Mouse (Mus musculus): ENCODE data around the gene Lgr6.

DNA sequence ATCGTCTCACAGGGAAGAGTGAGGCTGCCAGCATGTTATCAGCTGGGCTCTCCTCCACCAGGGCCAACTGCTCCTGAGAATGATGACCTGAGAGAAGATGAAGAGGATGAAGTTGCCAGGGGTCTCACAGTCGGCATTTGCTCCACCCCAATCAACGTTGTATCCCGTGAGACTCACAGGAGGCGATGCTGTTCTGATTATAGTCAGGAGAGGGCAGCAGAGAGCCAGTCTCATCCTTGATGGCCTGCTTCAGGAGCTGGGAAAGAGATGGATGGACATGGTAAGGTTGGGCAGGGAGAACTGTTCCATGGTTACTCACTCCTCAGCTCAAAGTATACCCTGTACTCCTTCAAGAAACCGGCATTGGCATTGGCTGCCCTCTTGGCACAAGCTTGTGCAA, 5.0 kb upstream of the Lgr6 start:
- TF ChIP-seq POLR2A (IDR thresholded peaks at IDR 0.05; ENCODE audit: insufficient read depth, low read depth, low read length) (no peak), CTCF (IDR thresholded peaks at IDR 0.05; ENCODE audit: insufficient read depth, low read depth, low read length) (peak; percentile 65)
